Mouse (Mus musculus): ENCODE measurements at regions not wholly inside any gene's neighbourhood (a gene's known extent, or its start where the extent isn't known, plus 50 kb on each side); places are given as distances from the start of the nearest gene placed in this dataset.

DNA sequence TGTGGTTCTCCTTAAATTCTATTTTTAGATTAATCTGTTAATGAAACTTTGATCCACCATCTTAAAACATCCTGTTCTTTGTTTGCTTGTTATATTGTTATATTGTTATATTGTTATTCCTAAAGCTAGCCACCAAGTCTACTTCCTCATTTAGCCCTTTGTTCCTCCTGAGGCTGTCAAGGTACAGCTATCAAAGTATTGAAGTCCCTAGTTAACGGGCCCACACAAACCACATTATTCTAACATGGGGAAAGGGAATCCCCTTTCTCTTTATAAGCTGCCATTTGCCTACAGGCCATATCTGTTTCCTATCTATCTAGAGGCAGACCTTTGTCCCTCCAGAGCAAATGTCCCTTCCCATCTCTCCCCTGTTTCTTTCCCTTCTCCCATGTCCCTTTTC, 317.0 kb downstream of the Prr30 start:
- no peak for DNase-seq (ENCODE audit: low read depth, low spot score)

DNA sequence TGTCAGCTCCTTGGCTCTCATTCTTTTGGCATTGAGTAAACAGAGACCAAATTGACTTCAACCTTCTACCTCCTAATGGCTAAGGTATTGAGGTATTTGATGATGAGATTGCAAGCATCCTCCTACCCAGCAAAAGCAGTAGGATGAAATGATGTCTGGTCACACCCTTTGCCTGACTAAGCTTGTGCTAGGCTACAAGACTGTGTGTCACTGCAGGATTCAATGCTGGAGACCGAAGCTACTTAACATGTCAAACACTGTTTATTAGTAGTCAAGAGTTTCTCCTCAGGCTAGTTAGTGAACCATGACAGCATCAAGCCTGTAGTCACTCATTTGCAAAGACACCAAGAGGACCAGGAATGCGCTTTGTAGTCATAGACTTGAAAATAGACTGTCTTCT, 320.0 kb downstream of the Prr30 start:
- peak; percentile 2 for DNase-seq (ENCODE audit: low read depth, low spot score)

- DNase-seq (ENCODE audit: low read depth, low spot score), result no peak
Measured at GRCm38 (mm10) chr14:100867790-100868189, 332.3 kb downstream of the Prr30 start.

DNA sequence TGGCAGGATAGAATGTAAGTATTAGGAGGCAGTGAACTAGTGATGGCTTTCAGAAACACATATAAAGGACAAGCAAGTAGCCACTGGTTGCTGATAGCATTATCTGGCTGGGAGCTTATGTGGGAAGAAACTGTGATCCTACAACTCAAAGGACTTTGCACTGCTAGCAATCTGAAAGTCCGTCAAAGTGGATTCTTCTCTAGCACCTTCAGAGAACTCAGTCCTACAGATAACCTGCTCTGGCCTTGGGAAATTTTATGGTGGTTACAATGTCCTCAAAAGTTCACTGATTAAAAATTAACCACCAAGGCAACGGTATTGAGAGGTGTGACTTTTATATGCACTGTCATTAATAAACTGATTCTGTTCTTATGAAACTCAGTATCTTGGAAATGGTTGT, 335.3 kb downstream of the Prr30 start:
- no peak for DNase-seq (ENCODE audit: low read depth, low spot score)

GRCm38 (mm10) chr14:100864164-100864563, 336.0 kb downstream of the Prr30 start:
- DNase-seq (ENCODE audit: low read depth, low spot score), result no peak

DNA sequence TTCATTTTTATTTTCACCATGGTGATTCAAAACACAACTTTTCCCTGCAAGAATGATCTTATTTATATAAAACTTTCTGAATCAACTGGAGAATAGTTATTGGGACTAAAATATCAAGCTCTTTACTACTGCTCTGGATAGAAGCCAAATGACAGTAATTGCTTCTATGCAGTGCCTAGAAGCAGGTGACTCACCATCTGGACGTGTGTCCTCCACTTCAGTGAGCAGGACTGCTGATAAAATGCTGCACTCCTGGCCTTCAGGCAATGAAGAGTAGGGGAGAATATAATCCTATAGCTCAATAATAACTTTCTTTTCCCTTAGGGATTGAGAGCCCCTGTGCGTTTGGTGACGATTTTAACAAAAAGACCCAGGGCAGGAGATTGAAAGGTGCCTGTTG, 357.3 kb downstream of the Prr30 start:
- DNase-seq (ENCODE audit: low read depth, low spot score), result no peak
